Mouse (Mus musculus): ENCODE results near the gene Slc50a1. TPM values are rescaled to one million over a fixed set of nuclear protein-coding genes. Genes with fewer than 3 reads are reported as not detected.

Gene Slc50a1
- polyA plus RNA-seq, 1 experiment from 2014 or later = 38.6 TPM

DNA sequence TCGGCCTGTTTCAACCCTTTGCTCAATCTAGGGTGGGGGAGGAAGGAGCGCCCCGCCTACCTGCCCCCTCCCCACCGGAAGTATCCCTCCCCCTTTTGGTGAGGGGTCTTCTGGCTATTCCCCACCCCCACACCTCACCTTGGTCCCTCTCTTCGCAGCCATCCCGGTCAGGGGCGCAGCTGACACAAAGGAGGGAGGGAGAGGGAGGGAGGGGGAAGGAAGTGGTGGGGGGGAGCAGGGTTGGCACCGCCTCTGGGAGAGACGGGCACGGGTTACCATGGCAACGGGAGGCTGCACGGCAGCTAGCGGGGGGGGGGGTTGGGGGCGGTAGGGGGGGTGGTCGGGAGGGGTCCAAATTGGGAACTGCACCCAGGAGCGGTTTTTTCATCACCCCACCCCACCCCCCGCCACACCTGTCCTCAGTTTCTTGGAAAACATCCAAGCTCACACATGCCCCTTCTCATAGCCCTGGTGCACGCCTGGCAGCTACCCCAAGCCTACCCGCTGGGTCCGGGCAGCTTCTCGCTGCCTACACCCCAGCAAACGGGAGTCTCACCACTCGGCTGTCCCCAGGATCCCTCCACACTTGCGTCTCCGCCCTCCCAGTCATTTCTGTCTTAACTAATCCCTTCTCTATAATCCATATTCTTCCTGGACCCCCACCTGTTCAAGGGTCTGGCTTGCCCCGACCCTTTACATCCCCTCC is 25.2 kb downstream of the Slc50a1 start:
- Histone ChIP-seq H3K36me3 (ENCODE audit: control insufficient read depth, insufficient read depth) (peaks cover 11% of the 10 kb centered on the region), H3K27ac (ENCODE audit: low read length) (peak overlapping the region; percentile 96), H3K4me3 (replicated peaks; ENCODE audit: low read length) (peak overlapping the region; percentile 83), H3K4me2 (ENCODE audit: low read length) (peak overlapping the region; percentile 97), H3K9me3 (ENCODE audit: control insufficient read depth, low read length) (no peaks in the 10 kb centered on the region), H3K4me1 (replicated peaks; ENCODE audit: control insufficient read depth, insufficient read depth, low read length) (peaks cover 41% of the 10 kb centered on the region), H3K27me3 (replicated peaks; ENCODE audit: control insufficient read depth, insufficient read depth, low read length) (no peaks in the 10 kb centered on the region), H3K9ac (replicated peaks; ENCODE audit: low read depth, low read length) (peak overlapping the region; percentile 75)
- WGBS = 0% methylated on average over 18 of the region's 26 CpGs
- ATAC-seq = peak; percentile 71

DNA sequence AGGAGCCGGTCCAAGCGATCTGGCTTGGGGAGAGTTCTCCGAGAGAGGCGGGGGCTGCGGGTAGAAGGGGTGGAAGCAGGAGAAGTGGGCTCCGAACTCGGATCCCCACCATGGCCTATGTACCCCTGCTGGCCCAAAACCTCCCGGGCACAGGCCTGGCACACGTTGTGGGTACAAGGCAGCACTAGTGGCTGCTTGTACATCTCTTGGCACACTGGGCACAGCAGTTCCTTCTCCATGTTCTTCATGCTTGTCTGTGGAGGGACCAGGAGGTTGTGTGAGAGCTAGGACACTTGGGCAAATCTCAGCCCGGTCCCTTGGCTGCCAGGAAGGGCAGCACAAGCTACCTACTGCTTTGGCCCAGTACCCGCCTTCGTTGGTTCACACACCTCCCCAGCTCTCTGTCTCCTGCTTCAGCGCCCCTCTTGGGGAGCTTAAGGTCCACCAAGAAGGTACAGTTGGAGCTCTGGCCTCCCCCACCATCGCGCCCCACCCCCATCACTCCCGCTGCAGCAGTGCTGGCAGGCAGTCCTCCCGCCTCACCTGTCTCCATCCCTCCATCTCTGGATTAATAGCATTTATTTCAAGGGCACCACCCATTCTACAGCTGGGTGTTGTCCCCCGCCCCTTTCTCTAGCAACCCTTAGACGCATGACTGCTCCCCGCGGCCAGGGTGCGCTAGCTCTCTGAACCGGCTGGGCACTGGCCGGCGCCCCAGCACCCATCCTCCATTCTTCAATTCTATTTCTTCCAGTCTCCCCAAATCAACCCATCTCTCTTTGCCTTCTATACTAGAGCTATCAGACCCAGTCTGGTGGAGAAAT is 26.0 kb downstream of the Slc50a1 start:
- 9% methylated on average over 25 of the region's 25 CpGs for WGBS
- Histone ChIP-seq H3K4me1 (replicated peaks; ENCODE audit: control insufficient read depth, insufficient read depth, low read length) (peaks cover 41% of the 10 kb centered on the region), H3K27ac (ENCODE audit: low read length) (peak overlapping the region; percentile 96)

DNA sequence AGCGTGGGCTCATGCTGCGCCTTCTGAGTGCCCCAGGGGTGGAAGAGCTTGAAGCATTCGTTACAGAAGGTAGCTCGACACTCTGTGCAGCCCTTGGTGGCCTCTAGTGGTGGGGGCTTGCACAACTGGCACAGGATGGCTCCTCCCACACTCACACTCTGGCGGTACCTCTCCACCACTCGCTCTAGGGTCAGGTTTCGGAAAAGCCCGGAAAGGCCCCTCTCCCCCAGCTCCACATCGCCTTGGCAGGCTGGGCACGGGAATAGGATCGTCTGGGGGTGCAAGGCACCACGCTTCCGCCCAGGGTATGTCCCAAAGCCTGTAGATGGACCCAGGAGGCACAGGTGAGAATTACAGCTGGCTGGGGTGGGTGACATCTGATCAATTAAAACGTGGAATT is 26.8 kb downstream of the Slc50a1 start:
- Histone ChIP-seq H3K4me1 (replicated peaks; ENCODE audit: control insufficient read depth, insufficient read depth, low read length) (peaks cover 41% of the 10 kb centered on the region), H3K4me3 (replicated peaks; ENCODE audit: low read length) (peak overlapping the region; percentile 83), H3K27me3 (replicated peaks; ENCODE audit: control insufficient read depth, insufficient read depth, low read length) (no peaks in the 10 kb centered on the region), H3K9me3 (ENCODE audit: control insufficient read depth, low read length) (no peaks in the 10 kb centered on the region), H3K36me3 (ENCODE audit: control insufficient read depth, insufficient read depth) (peaks cover 16% of the 10 kb centered on the region), H3K9ac (replicated peaks; ENCODE audit: low read depth, low read length) (peak overlapping the region; percentile 75), H3K27ac (ENCODE audit: low read length) (peak overlapping the region; percentile 12; the same call in 1 of the 2 replicates), H3K4me2 (ENCODE audit: low read length) (peak overlapping the region; percentile 97)
- WGBS = 10% methylated on average over 14 of the region's 14 CpGs
- ATAC-seq = 0 out of 2 replicates have a peak, but pooled peaks have one; percentile 5

More for the DNA sequence above, 26.0 kb downstream of the Slc50a1 start:
- peaks cover 13% of the 10 kb centered on the region for H3K36me3 ChIP-seq (ENCODE audit: control insufficient read depth, insufficient read depth)
- peak overlapping the region; percentile 97 for H3K4me2 ChIP-seq (ENCODE audit: low read length)
- no peaks in the 10 kb centered on the region for H3K9me3 ChIP-seq (ENCODE audit: control insufficient read depth, low read length)
- peak overlapping the region; percentile 75 for H3K9ac ChIP-seq (replicated peaks; ENCODE audit: low read depth, low read length)
- ATAC-seq = peak; percentile 14
- peak overlapping the region; percentile 83 for H3K4me3 ChIP-seq (replicated peaks; ENCODE audit: low read length)
- H3K27me3 ChIP-seq (replicated peaks; ENCODE audit: control insufficient read depth, insufficient read depth, low read length) = no peaks in the 10 kb centered on the region

DNA sequence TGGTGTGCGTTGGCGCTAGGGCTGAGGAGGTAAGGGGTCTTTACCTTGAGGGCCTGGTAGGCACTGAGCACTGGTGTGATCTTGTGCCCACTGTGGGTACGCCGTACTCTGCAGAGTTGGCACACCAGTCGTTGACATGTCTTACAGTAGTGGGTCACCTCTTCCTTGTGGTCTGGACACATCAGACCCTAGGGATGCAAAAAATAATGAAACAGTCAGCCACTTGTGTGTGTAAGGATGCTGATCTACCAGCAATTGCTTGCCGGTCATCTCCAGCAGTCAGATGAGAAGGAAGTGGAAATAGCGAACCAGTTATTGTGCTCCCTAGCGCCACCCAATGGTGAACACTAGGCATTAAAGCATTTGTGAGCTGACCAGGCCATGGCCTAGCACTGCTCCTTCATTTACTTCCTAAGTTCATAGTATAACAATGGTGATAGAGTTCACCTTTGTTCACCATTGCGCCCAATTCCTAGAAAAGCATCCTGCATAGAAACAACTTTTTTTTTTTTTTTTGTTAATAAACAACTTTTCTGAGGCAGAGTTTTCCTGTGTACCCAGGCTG is 28.0 kb downstream of the Slc50a1 start:
- no peaks in the 10 kb centered on the region for H3K27me3 ChIP-seq (replicated peaks; ENCODE audit: control insufficient read depth, insufficient read depth, low read length)
- ATAC-seq = no peak
- WGBS = 72% methylated on average over 9 of the region's 9 CpGs
- H3K4me2 ChIP-seq (ENCODE audit: low read length) = no peak overlapping the region
- H3K9ac ChIP-seq (replicated peaks; ENCODE audit: low read depth, low read length) = no peak overlapping the region
- no peak overlapping the region for H3K27ac ChIP-seq (ENCODE audit: low read length)
- peaks cover 20% of the 10 kb centered on the region for H3K36me3 ChIP-seq (ENCODE audit: control insufficient read depth, insufficient read depth)
- H3K4me1 ChIP-seq (replicated peaks; ENCODE audit: control insufficient read depth, insufficient read depth, low read length) = peaks cover 39% of the 10 kb centered on the region
- no peak overlapping the region for H3K4me3 ChIP-seq (replicated peaks; ENCODE audit: low read length)
- no peaks in the 10 kb centered on the region for H3K9me3 ChIP-seq (ENCODE audit: control insufficient read depth, low read length)

DNA sequence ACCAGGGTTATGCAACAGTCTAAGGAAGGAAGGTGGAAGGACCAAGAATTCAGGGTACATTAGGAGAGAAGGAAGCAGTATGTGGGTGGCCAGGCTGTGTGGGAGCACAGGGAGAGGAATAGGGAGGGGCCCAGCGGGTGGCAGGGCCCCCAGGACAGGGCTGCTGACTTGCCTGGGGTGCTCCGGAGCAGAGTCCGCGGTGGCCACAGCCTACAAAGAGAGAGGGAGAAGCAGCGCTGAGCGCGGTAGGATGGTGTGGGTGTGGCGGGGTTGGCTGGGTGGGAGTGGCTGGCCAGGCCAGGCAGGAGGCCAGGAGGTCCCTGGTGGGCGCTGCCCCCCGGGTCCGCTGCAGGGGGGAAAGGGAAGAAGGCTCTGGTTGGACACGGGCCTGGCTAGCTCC is 31.9 kb downstream of the Slc50a1 start:
- no peak for ATAC-seq
- no peak overlapping the region for H3K27ac ChIP-seq (ENCODE audit: low read length)
- peaks cover 15% of the 10 kb centered on the region for H3K4me1 ChIP-seq (replicated peaks; ENCODE audit: control insufficient read depth, insufficient read depth, low read length)
- H3K27me3 ChIP-seq (replicated peaks; ENCODE audit: control insufficient read depth, insufficient read depth, low read length) = no peaks in the 10 kb centered on the region
- no peak overlapping the region for H3K9ac ChIP-seq (replicated peaks; ENCODE audit: low read depth, low read length)
- no peak overlapping the region for H3K4me2 ChIP-seq (ENCODE audit: low read length)
- H3K9me3 ChIP-seq (ENCODE audit: control insufficient read depth, low read length) = no peaks in the 10 kb centered on the region
- H3K36me3 ChIP-seq (ENCODE audit: control insufficient read depth, insufficient read depth) = peaks cover 30% of the 10 kb centered on the region
- WGBS = 79% methylated on average over 9 of the region's 12 CpGs
- no peak overlapping the region for H3K4me3 ChIP-seq (replicated peaks; ENCODE audit: low read length)

DNA sequence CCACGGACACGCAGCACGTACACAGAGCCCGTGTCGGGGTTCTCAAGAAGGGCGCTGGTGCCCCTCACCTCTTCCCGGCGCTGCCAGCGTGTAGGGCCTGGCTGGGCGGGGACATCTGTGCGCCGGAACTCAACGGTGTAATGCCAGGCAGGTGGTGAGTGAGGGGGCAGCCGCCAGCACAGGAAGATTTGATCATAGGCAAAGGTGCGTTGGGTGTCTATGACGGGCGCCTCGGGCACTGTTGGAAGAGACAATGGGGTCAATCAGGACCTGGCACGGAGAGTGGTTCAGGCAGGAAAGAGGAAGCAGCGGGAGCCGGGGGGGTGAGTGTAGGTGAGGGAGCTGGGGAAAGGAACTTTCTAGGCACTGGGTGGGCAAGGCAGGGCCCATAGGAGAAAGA is 32.7 kb downstream of the Slc50a1 start:
- Histone ChIP-seq H3K9me3 (ENCODE audit: control insufficient read depth, low read length) (no peaks in the 10 kb centered on the region), H3K4me3 (replicated peaks; ENCODE audit: low read length) (no peak overlapping the region), H3K36me3 (ENCODE audit: control insufficient read depth, insufficient read depth) (peaks cover 32% of the 10 kb centered on the region), H3K27me3 (replicated peaks; ENCODE audit: control insufficient read depth, insufficient read depth, low read length) (no peaks in the 10 kb centered on the region), H3K9ac (replicated peaks; ENCODE audit: low read depth, low read length) (no peak overlapping the region), H3K27ac (ENCODE audit: low read length) (no peak overlapping the region), H3K4me2 (ENCODE audit: low read length) (no peak overlapping the region), H3K4me1 (replicated peaks; ENCODE audit: control insufficient read depth, insufficient read depth, low read length) (peaks cover 7% of the 10 kb centered on the region)
- ATAC-seq = no peak
- WGBS = 95% methylated on average over 21 of the region's 21 CpGs

DNA sequence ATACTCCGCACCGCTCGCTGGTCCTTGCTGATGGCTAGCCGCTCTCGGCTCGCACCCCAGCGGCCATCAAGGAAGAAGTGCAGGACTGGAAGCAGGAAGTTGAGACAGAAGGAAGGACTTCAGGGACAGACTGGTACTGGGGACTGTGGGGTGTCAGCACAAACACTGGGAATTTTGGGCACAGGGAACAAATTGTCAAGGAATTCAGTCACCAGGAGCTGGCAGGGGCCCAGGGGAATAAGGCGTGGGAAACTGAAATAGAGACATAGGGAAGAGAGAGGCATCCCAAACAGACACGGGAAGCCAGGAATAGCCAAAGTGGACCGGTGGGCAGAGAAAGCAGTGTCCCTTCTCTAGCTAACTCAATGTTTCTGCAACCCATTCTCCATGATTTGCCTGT is 33.9 kb downstream of the Slc50a1 start:
- Histone ChIP-seq H3K4me1 (replicated peaks; ENCODE audit: control insufficient read depth, insufficient read depth, low read length) (no peaks in the 10 kb centered on the region), H3K9me3 (ENCODE audit: control insufficient read depth, low read length) (no peaks in the 10 kb centered on the region), H3K27me3 (replicated peaks; ENCODE audit: control insufficient read depth, insufficient read depth, low read length) (no peaks in the 10 kb centered on the region), H3K9ac (replicated peaks; ENCODE audit: low read depth, low read length) (no peak overlapping the region), H3K4me2 (ENCODE audit: low read length) (no peak overlapping the region), H3K36me3 (ENCODE audit: control insufficient read depth, insufficient read depth) (peaks cover 25% of the 10 kb centered on the region), H3K4me3 (replicated peaks; ENCODE audit: low read length) (no peak overlapping the region), H3K27ac (ENCODE audit: low read length) (no peak overlapping the region)
- WGBS = 92% methylated on average over 10 of the region's 10 CpGs
- no peak for ATAC-seq

DNA sequence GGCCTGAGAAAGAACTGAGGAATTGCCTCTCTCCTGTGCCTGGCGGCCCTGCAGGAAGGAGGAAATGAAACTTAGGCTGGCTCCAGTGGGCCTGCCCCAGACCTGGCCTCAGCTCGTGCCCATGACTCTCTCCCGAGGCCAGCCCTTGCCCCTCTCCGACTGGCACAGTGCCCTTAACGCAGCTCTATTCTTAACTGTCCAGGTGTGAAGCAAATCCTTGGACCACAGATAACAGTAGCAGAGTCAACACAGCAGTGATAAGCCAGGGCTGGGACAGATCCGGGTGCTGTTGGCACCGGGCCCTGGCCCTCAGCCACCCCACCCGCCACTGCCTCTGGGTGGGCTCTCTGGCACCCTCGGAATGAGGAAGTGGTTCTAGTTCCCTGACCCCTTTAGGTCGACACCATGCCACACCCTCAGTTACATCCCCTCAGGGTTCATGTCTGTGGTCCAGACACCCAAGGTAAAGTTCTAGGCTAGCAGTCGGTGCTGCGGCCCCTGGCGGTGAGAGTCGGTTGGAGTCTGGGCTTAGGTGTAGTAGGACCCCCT is 36.7 kb downstream of the Slc50a1 start:
- no peak for ATAC-seq
- Histone ChIP-seq H3K4me1 (replicated peaks; ENCODE audit: control insufficient read depth, insufficient read depth, low read length) (peaks cover 2% of the 10 kb centered on the region), H3K4me3 (replicated peaks; ENCODE audit: low read length) (no peak overlapping the region), H3K9me3 (ENCODE audit: control insufficient read depth, low read length) (no peaks in the 10 kb centered on the region), H3K4me2 (ENCODE audit: low read length) (no peak overlapping the region), H3K36me3 (ENCODE audit: control insufficient read depth, insufficient read depth) (peaks cover 17% of the 10 kb centered on the region), H3K27me3 (replicated peaks; ENCODE audit: control insufficient read depth, insufficient read depth, low read length) (no peaks in the 10 kb centered on the region), H3K27ac (ENCODE audit: low read length) (no peak overlapping the region), H3K9ac (replicated peaks; ENCODE audit: low read depth, low read length) (no peak overlapping the region)
- WGBS = 76% methylated on average over 14 of the region's 14 CpGs

DNA sequence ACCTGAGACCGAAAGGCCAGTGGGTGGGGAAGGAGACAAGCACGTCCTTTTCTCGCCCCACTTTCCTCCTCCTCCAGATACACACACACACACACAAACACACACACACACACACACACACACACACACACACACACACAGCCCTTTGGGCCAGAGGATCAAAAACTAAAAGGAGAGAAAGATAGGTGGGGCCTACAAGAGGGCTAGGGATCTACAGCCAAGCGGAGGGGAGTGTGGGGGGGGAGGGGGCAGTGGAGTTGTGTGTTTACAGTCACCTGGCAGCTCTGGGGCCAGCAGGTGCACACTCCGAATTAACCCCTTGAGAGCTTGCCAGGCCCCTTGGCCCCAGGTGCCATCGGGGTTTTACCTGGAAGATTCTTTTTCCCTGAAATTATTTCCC is 37.8 kb downstream of the Slc50a1 start:
- Histone ChIP-seq H3K4me3 (replicated peaks; ENCODE audit: low read length) (no peak overlapping the region), H3K27me3 (replicated peaks; ENCODE audit: control insufficient read depth, insufficient read depth, low read length) (no peaks in the 10 kb centered on the region), H3K9me3 (ENCODE audit: control insufficient read depth, low read length) (no peaks in the 10 kb centered on the region), H3K9ac (replicated peaks; ENCODE audit: low read depth, low read length) (no peak overlapping the region), H3K4me1 (replicated peaks; ENCODE audit: control insufficient read depth, insufficient read depth, low read length) (peaks cover 13% of the 10 kb centered on the region), H3K4me2 (ENCODE audit: low read length) (no peak overlapping the region), H3K27ac (ENCODE audit: low read length) (no peak overlapping the region), H3K36me3 (ENCODE audit: control insufficient read depth, insufficient read depth) (peaks cover 15% of the 10 kb centered on the region)
- 73% methylated on average over 6 of the region's 6 CpGs for WGBS
- ATAC-seq = no peak
